Mouse (Mus musculus): Measurements from ENCODE around the gene Anks6. TPM values are rescaled to one million over a fixed set of nuclear protein-coding genes. Genes with fewer than 3 reads are reported as not detected.

Anks6 gene
- polyA plus RNA-seq (2012; rRNA removed) = 0.15 and 0.29 TPM in 2 replicates

DNA sequence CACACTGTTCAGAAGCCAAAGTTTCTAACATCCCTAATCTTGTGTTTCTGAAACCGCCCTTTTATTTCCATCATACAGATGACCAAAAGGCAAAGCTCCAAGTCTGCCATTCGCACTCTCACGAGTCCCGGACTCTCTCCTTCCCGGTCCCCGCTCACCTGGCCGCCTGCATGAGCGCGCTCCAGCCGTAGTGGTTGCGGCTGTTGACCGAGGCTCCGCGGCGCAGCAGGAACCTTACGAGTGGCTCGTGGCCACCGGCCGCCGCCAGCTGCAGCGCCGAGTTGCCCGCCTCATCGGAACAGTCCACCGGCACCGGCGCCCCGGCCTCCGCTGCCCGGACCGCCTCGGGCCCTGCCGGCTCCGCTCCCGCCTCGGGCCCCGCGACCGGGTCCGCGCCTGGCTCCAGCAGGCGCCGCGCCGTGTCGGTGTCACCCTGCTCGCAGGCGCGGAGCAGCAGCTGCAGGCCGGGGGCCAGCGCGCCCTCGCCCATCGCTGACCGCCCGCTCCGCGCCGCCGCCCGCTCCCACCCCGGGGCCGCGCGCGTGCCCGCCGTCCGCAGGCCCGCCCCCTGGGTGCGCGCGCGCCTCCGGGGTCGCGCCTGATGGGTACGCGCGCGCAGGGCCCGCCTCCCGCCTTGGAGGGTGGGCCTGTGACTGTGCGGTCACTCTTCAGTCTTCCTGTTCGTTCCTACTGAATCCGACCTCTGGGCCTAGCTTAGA, at the start of gene Anks6:
TSS of gene Anks6 (minus strand) at position 637 of the 719 bp plus-strand sequence.

DNA sequence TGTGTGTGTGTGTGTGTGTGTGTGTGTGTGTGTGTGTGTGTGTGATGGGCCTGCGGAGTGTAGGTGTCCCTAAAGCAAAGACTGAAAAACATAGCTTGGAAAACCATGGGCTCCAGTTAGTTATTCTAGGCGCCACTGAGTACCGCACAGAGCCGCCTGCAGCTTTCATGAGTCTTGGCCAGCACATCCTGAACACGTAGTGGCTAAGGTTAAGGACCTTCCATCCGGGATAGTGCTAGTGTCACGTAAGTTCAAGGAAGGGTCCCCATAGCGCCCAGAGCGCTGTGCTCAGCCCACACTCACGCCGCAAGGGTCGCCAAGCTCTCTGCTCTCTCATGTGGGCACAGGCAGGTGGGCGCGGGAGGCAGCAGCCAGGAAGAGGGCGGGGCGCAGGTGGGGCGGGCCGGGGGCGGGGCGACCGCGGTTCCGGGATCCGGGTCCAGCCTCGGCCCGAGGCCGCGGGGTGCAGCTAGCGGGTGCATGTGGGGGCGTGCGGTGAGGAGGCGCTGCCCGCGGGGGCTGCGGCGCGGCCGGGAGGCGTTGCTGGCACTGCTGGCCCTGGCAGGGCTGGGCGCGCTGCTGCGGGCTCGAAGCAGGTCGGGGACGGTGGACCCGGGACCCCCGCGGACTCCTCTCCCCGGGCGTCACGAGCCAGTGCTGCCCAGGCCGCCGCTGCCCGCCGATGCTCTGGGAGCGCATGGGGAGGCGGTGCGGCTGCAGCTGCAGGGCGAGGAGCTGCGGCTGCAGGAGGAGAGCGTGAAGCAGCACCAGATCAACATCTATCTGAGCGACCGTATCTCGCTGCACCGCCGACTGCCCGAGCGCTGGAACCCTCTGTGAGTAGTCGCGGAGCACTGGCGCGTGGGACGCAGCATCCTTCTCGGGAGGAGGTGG, 34.5 kb upstream of the Anks6 start, which contains the start of gene Galnt12:
TSS of gene Galnt12 (plus strand) at position 417 of the 894 bp plus-strand sequence.

DNA sequence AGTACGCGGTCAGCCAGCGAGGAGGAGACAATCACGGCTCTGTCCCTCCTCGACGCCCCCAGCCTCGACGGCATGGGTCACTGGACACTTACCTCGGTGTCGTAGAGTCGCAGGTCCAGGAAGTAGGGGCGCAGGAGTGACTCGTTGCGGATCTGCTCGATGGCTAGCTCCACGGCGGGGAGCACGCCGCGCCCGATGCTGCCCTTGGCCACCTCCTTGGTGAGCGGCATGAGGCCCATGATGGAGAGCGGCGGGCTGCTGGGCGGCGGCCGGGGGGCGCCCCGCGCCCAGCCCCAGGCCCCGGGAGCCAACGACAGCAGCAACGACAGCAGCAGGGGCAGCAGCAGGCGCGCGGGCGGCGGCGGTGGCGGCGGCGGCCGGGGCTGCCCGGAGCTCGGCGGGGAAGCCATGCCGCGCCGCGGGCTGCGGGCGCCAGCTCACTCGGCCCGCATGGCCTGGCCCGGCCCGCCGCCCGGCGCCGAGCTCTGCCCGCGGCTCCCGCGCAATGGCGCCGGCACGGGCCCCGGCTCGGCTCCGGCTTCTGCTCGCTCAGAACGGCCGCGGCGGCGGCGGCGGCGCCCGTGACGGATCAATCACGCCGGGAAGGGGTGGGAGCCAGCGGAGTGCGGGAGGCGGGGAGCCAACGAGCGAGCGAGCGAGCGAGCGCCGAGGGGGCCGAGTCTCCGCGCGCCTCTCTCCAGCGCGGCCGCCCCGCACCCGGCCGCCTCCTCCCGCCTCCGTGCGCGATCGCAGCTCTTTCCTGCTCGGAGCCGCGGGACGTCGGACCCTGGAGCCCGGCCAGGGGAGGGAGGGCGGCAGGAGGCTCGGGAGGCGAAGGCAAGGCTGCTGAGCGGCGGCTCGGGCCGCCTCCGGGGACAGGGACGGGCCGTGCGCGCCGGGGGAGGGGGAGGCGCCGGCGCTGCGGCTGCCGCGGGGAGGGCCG, 65.9 kb downstream of the Anks6 start, which contains the start of gene Gabbr2:
TSS of gene Gabbr2 (minus strand) at position 858 of the 943 bp plus-strand sequence.

Other genes with a start within 250 kb of the Anks6 start
- 0.01 TPM in 2 replicates for gene Gabbr2, start 65.6 kb downstream of the Anks6 start, polyA plus RNA-seq (2012; rRNA removed)
- 0.27 and 0.33 TPM in 2 replicates for gene Galnt12, start 34.5 kb upstream of the Anks6 start, polyA plus RNA-seq (2012; rRNA removed)
- 0.39 and 1.2 TPM in 2 replicates for gene Col15a1, start 150.7 kb upstream of the Anks6 start, polyA plus RNA-seq (2012; rRNA removed)

Measured in liver, embryonic 14 days (tissue).